Mouse (Mus musculus) urinary bladder, postnatal 10 days (tissue): ENCODE measurements around the gene Klhl18.
"Not testable (repeated sequence)": the region's sequence is repeated elsewhere in the genome, so short reads cannot be mapped to it uniquely, and the experiment has no call there.

ENCODE experiments used
- DNase-seq: peaks from one replicate; pipeline ENCODE4 v3.0.0; 2022; ENCODE audit warnings: low spot score

The Klhl18 gene

GRCm38 (mm10) chr9:110419511-110420112 is 56.9 kb downstream of the Klhl18 start, which contains the start of gene Ngp:
Gene Ngp, plus strand, starts transcription at chr9:110419747.
- no peak for DNase-seq

- no peak for DNase-seq
Observed at GRCm38 (mm10) chr9:110413785-110414184, 62.7 kb downstream of the Klhl18 start.

- DNase-seq, result no peak
Observed at GRCm38 (mm10) chr9:110412926-110413325, 63.6 kb downstream of the Klhl18 start.

GRCm38 (mm10) chr9:110410908-110411887 is 65.3 kb downstream of the Klhl18 start:
- DNase-seq, result peak; percentile 39

- peak; percentile 92 for DNase-seq
Observed at GRCm38 (mm10) chr9:110408099-110408773, 68.3 kb downstream of the Klhl18 start, which contains the start of gene Ptpn23. Gene Ptpn23, minus strand, starts transcription at chr9:110408213.

- no peak for DNase-seq
Observed at GRCm38 (mm10) chr9:110407311-110408098, 69.0 kb downstream of the Klhl18 start.

- DNase-seq, result not testable (repeated sequence)
Observed at GRCm38 (mm10) chr9:110403240-110403639, 73.3 kb downstream of the Klhl18 start.

- no peak for DNase-seq
Observed at GRCm38 (mm10) chr9:110402731-110403130, 73.8 kb downstream of the Klhl18 start.

- no peak for DNase-seq
Observed at GRCm38 (mm10) chr9:110400650-110401049, 75.8 kb downstream of the Klhl18 start.

GRCm38 (mm10) chr9:110393295-110393694 is 83.2 kb downstream of the Klhl18 start:
- no peak for DNase-seq

- DNase-seq, result no peak
Observed at GRCm38 (mm10) chr9:110390843-110391242, 85.7 kb downstream of the Klhl18 start.

- no peak for DNase-seq
Observed at GRCm38 (mm10) chr9:110388011-110388410, 88.5 kb downstream of the Klhl18 start.

GRCm38 (mm10) chr9:110384369-110384929 is 92.0 kb downstream of the Klhl18 start:
- DNase-seq, result no peak

- no peak for DNase-seq
Observed at GRCm38 (mm10) chr9:110381292-110381691, 95.2 kb downstream of the Klhl18 start.

GRCm38 (mm10) chr9:110380662-110381061 is 95.8 kb downstream of the Klhl18 start:
- no peak for DNase-seq

GRCm38 (mm10) chr9:110379361-110379760 is 97.1 kb downstream of the Klhl18 start:
- DNase-seq, result no peak

GRCm38 (mm10) chr9:110377655-110378054 is 98.8 kb downstream of the Klhl18 start:
- not testable (repeated sequence) for DNase-seq
